Mouse (Mus musculus) limb, embryonic 15.5 days (tissue): ENCODE data around the gene Nmt1. TPM values are rescaled to one million over a fixed set of nuclear protein-coding genes. Genes with fewer than 3 reads are reported as not detected.

Source experiments
- ATAC-seq: fragments of 200-750 bp; cut with Nextera tagmentation; 2 replicates; pipeline ENCODE4 v1.8.0; 2017; ENCODE audit warnings: low read depth, moderate TSS enrichment; ENCODE audit not compliant: insufficient number of reproducible peaks, low FRiP score, low TSS enrichment
- H3K27ac ChIP-seq: fragments of 300-500 bp; sonication (generic); 2 replicates; pipeline ENCODE4 v1.5.1; 2015; ENCODE audit warnings: moderate library complexity, mild to moderate bottlenecking, inconsistent platforms
- H3K27me3 ChIP-seq: fragments of 300-500 bp; sonication (generic); 2 replicates; pipeline ENCODE4 v1.6.1; 2015; ENCODE audit warnings: inconsistent platforms
- H3K36me3 ChIP-seq: fragments of 300-500 bp; sonication (generic); 2 replicates; pipeline ENCODE4 v1.6.1; 2015; ENCODE audit warnings: inconsistent platforms
- H3K4me1 ChIP-seq: fragments of 300-500 bp; sonication (generic); 2 replicates; pipeline ENCODE4 v1.6.1; 2015; ENCODE audit warnings: inconsistent platforms
- H3K4me2 ChIP-seq: fragments of 300-500 bp; sonication (generic); 2 replicates; pipeline ENCODE4 v1.6.1; 2015; ENCODE audit warnings: mild to moderate bottlenecking, inconsistent platforms
- H3K4me3 ChIP-seq: fragments of 300-500 bp; sonication (generic); 2 replicates; pipeline ENCODE4 v1.5.1; 2015; ENCODE audit warnings: mild to moderate bottlenecking, inconsistent platforms
- H3K9ac ChIP-seq: fragments of 300-500 bp; sonication (generic); 2 replicates; pipeline ENCODE4 v1.6.1; 2015; ENCODE audit warnings: inconsistent platforms
- H3K9me3 ChIP-seq: fragments of 300-500 bp; sonication (generic); 2 replicates; pipeline ENCODE4 v1.6.1; 2016; ENCODE audit warnings: inconsistent platforms
- WGBS: fragments of 180-500 bp; shearing (Covaris S2); methylation state at CpG from one replicate; pipeline ENCODE4 v1.1.7; 2015; 5-methylcytosine and 5-hydroxymethylcytosine counted together
- polyA plus RNA-seq: library from polyadenylated mRNA; unstranded; fragments of >200 nt; fragmentation: Nextera tagmentation; extraction: Ambion mirVana; gene quantifications from 2 replicates; pipeline ENCODE4 v1.2.1, GENCODE M21; 2015

The Nmt1 gene
- polyA plus RNA-seq, 1 experiment from 2014 or later = 54.0 TPM

DNA sequence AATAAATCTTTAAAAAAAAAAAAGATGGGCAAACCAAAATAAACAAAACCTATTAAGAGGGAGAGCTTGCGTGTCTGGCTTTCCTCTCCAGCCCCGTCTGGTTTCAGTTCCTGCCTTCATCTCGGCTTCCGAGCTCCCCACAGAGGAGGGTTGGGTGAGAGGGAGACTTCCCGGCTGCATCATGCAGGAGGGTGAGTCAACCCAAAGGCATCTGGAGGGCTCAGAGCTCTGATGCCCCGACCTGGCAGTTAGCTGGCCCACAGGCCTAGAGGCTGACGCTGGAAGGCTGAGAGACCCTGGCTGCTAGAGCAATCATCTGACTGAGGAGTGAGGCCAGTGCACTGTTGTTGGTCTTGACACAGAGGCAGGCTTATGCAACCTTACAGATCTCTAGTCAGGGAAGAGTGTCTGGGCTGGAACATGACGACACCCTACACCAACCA lies 23.3 kb downstream of the Nmt1 start:
- Histone ChIP-seq H3K4me3 (no peak overlapping the region), H3K27ac (no peak overlapping the region), H3K9ac (no peak overlapping the region), H3K9me3 (no peaks in the 10 kb centered on the region), H3K27me3 (no peaks in the 10 kb centered on the region), H3K4me1 (no peaks in the 10 kb centered on the region), H3K4me2 (no peak overlapping the region), H3K36me3 (peaks cover 69% of the 10 kb centered on the region)
- WGBS = 62% methylated on average over 8 of the region's 8 CpGs
- no peak for ATAC-seq

- no peaks in the 10 kb centered on the region for H3K9me3 ChIP-seq
- no peak overlapping the region for H3K9ac ChIP-seq
- no peaks in the 10 kb centered on the region for H3K27me3 ChIP-seq
- 93% methylated on average over 6 of the region's 6 CpGs for WGBS
- peaks cover 70% of the 10 kb centered on the region for H3K36me3 ChIP-seq
- H3K4me1 ChIP-seq = no peaks in the 10 kb centered on the region
- no peak overlapping the region for H3K4me2 ChIP-seq
- ATAC-seq = no peak
- H3K27ac ChIP-seq = no peak overlapping the region
- H3K4me3 ChIP-seq = no peak overlapping the region
Observed at GRCm38 (mm10) chr11:103052078-103052477, 24.1 kb downstream of the Nmt1 start.

DNA sequence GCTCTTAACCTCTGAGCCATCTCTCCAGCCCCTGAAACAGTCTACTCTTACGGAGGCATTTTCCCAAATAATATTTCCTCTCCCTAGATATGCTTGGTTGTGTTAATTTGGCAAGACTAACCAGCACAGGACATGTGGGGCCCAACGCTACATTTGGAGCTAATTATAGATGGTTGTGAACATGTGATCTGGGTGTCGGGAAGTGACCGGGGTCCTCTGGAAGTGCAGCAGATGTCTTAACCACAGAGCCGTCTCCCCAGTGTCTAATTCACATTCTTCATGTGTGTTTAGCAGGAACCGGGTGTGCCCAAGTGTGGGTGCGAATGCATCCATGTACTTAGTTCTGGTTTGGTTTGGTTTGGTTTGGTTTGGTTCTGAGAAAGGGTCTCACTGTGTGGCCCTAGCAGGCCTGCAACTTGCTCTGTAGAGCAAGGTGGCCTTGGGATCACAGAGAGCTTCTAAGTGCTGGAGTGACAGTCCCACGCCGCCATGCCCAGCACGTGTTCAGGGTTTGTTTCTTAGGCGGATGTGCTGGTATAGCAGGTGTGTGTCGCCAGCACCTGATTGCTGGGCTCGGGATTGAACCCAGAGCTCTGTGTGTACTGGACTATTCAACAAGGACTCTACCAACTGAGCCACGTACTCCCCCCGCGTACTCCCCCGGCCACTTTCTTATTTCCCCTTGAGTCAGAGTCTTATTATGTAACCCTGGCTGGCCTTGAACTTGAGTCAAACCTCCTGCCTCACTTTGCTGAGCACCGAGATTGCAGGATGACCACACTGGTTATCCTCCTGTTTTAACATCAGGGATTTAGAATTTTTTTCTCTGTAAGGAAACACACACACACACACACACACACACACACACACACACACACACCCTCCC lies 25.4 kb downstream of the Nmt1 start:
- Histone ChIP-seq H3K9ac (no peak overlapping the region), H3K27ac (no peak overlapping the region), H3K36me3 (peaks cover 77% of the 10 kb centered on the region), H3K4me2 (no peak overlapping the region), H3K9me3 (no peaks in the 10 kb centered on the region), H3K4me3 (no peak overlapping the region), H3K27me3 (no peaks in the 10 kb centered on the region), H3K4me1 (no peaks in the 10 kb centered on the region)
- no peak for ATAC-seq
- 82% methylated on average over 18 of the region's 18 CpGs for WGBS

- no peak for ATAC-seq
- Histone ChIP-seq H3K9ac (no peak overlapping the region), H3K27me3 (no peaks in the 10 kb centered on the region), H3K4me2 (no peak overlapping the region), H3K9me3 (no peaks in the 10 kb centered on the region), H3K4me3 (no peak overlapping the region), H3K27ac (no peak overlapping the region; the same call in 1 of the 2 replicates), H3K4me1 (no peaks in the 10 kb centered on the region), H3K36me3 (peaks cover 86% of the 10 kb centered on the region)
- WGBS = 50% methylated on average over 6 of the region's 6 CpGs
Observed at GRCm38 (mm10) chr11:103054798-103055197, 26.8 kb downstream of the Nmt1 start.

DNA sequence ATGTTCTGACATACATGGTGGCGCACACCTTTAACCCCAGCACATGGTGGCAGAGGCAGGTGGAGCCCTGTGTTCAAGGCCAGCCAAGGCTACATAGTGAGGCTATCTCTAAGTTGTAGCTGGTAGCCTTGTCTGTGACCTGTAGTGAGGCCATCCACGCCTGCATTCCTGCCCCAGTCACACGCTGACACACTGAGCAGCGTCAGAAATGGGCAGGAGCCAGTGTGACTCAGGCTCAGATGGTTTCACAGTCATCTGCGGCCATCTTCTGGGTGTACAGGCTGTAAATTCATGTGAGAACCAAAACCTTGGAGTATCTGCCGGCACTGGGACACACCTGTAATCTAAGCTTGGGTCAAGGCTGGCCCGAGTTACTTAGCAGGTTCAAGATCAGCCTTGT lies 28.6 kb downstream of the Nmt1 start:
- WGBS = 98% methylated on average over 7 of the region's 7 CpGs
- H3K4me1 ChIP-seq = no peaks in the 10 kb centered on the region
- H3K27me3 ChIP-seq = no peaks in the 10 kb centered on the region
- no peak overlapping the region for H3K4me3 ChIP-seq
- no peak overlapping the region for H3K27ac ChIP-seq
- H3K9me3 ChIP-seq = no peaks in the 10 kb centered on the region
- ATAC-seq = no peak
- peaks cover 86% of the 10 kb centered on the region for H3K36me3 ChIP-seq
- H3K9ac ChIP-seq = no peak overlapping the region
- no peak overlapping the region for H3K4me2 ChIP-seq

DNA sequence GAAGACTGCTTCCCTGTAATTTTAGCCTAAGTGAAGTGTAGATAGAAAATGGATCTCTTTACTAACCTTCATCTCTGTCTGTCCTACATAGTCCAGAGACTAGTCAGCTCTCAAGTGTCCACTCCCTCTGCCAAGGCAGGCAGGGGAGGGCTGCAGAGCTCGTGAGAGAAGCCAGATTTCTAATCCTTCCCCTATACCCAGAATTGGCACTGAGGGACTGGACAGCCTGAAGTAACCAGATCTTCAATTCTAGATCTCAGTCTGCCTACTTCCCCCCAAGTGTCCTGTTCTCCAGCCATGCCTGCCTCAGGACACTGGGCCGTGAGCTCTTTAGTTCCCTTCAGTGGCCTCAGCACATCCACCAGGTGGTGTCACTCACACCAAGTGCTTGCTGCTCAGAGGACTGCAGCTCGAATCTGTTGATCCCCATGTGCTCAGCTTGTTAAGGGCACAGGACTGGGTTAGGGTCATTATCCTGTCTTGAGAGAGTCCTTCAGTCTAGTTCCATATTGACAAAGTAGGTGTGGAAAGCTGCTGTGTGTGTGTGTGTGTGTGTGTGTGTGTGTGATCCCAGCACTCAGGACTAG lies 30.6 kb downstream of the Nmt1 start:
- WGBS = 69% methylated on average over 3 of the region's 3 CpGs
- H3K36me3 ChIP-seq = peaks cover 83% of the 10 kb centered on the region
- H3K27ac ChIP-seq = no peak overlapping the region
- H3K27me3 ChIP-seq = no peaks in the 10 kb centered on the region
- no peaks in the 10 kb centered on the region for H3K4me1 ChIP-seq
- no peak overlapping the region for H3K9ac ChIP-seq
- H3K4me2 ChIP-seq = no peak overlapping the region
- no peak for ATAC-seq
- no peak overlapping the region for H3K4me3 ChIP-seq
- no peaks in the 10 kb centered on the region for H3K9me3 ChIP-seq

DNA sequence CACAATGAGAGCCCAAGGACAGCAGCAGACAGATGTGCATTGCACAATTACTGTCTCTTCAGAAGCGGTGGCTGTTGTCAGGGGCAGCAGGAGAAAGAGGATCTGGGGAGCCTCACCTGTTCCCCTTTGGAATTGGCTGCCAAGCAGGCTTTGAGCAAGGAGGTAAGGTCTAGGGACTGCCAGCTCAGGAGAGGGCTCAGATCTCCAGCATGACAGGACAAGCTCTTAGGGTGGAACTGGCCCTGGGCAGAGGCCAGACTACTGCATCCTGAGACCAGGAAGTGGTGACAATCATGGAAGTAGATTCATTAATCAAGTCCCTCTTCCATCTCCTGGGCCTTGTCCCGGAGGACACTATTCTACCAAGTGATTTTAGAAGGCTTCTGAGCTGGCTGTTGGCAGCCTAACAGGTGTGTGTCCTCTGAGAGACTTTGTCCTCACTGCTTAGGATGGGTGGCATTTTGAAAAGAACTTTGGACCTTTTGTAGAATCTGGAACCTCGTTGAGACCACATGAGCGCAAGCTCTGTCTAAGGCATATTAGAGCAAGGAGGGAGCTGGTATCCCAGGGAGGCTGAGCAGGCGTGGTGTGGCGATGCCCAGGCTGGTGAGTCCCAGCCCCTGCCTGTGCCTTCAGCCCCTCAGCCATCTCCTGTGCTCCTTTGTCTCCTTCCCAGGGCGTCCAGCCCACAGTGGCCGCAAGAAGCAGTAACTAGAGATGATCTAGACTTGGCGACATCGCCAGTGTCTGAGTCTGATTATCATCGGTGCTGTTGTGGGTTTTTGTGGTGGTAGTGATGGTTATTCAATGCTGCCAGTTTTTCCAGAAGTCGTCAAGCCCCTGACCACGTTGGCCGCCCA lies 38.4 kb downstream of the Nmt1 start:
- Histone ChIP-seq H3K4me1 (peaks cover 8% of the 10 kb centered on the region; the same call in 1 of the 2 replicates), H3K27me3 (no peaks in the 10 kb centered on the region), H3K9ac (no peak overlapping the region), H3K9me3 (no peaks in the 10 kb centered on the region), H3K4me3 (no peak overlapping the region), H3K4me2 (no peak overlapping the region), H3K36me3 (peaks cover 91% of the 10 kb centered on the region), H3K27ac (no peak overlapping the region)
- 90% methylated on average over 14 of the region's 14 CpGs for WGBS
- ATAC-seq = no peak

DNA sequence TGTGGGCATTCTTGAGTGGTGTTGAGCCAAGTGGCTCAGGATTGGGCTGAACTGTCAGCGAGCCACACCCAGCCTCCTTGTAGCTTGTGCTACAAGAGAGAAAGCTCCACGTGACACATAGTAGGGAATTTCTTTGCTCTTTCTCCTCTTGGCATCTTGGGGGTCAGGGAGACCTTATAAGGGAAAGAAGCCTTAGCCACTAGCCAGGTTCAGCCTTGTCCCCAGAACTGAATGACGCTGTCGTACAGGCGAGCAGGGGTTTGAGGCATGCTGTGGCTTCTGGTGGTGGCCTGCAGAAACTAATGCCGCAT lies 39.0 kb downstream of the Nmt1 start:
- 88% methylated on average over 6 of the region's 6 CpGs for WGBS
- ATAC-seq = no peak
- Histone ChIP-seq H3K4me1 (peaks cover 8% of the 10 kb centered on the region; the same call in 1 of the 2 replicates), H3K9me3 (no peaks in the 10 kb centered on the region), H3K9ac (no peak overlapping the region), H3K27me3 (no peaks in the 10 kb centered on the region), H3K27ac (peak overlapping the region; percentile 57; the same call in 1 of the 2 replicates), H3K4me3 (no peak overlapping the region), H3K4me2 (no peak overlapping the region), H3K36me3 (peaks cover 92% of the 10 kb centered on the region)

DNA sequence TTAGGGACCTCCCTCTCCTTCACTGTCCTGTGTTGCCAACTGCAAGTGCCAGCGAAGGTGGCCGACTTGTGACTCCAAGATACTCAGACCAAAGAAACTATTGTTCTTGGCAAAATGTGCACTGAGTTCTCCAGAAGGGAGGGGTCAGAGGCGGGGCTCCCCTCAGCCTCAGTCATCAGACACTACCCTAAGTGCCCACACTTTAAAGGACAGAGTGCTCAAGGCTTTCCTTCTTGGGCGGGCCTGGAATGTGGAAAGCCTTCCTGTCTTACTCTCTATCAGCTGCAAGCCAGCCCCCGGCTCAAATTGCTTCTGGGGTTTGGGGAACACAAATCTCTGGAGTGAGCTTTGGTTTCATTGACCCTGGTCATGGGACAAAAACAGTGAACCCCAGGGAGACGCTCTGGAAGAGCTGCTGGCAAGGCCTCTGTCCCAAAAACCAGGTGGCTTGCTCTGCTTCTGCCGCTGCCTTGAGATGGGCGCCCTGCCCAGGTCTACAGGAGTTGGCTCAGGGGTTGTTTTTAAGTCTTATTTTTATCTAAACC lies 39.5 kb downstream of the Nmt1 start:
- Histone ChIP-seq H3K4me2 (no peak overlapping the region), H3K27me3 (no peaks in the 10 kb centered on the region), H3K27ac (peak overlapping the region; percentile 57; the same call in 1 of the 2 replicates), H3K4me3 (no peak overlapping the region), H3K4me1 (peaks cover 8% of the 10 kb centered on the region; the same call in 1 of the 2 replicates), H3K9me3 (no peaks in the 10 kb centered on the region), H3K9ac (no peak overlapping the region), H3K36me3 (peaks cover 92% of the 10 kb centered on the region)
- ATAC-seq = no peak; the same call in 1 of the 2 replicates
- WGBS = 59% methylated on average over 8 of the region's 8 CpGs

- H3K4me3 ChIP-seq = no peak overlapping the region
- no peak overlapping the region for H3K9ac ChIP-seq
- H3K27ac ChIP-seq = peak overlapping the region; percentile 57
- H3K9me3 ChIP-seq = no peaks in the 10 kb centered on the region
- no peak for ATAC-seq
- H3K4me1 ChIP-seq = peaks cover 8% of the 10 kb centered on the region; the same call in 1 of the 2 replicates
- H3K27me3 ChIP-seq = no peaks in the 10 kb centered on the region
- 82% methylated on average over 4 of the region's 4 CpGs for WGBS
- no peak overlapping the region for H3K4me2 ChIP-seq
- H3K36me3 ChIP-seq = peaks cover 92% of the 10 kb centered on the region
Observed at GRCm38 (mm10) chr11:103068272-103068671, 40.3 kb downstream of the Nmt1 start.

DNA sequence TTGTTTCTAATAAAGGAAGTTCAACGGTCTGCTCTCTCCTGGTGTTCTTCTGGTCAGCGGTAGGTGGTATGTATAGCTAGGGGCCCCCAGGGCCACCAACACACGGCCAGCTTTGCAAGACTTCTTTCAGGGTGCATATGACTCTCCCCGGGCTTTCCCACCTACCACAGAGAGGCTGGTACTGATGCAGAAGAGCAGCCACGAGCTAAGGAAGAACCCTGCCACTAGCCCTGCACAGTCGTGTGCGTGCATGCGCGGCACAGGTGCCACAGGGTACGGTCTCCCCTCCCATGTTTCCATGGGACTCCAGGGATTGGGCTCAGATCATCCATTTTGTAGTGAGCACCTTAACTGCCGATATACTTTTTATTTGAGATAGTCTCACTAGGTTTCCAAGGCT lies 40.9 kb downstream of the Nmt1 start:
- 92% methylated on average over 11 of the region's 11 CpGs for WGBS
- peaks cover 87% of the 10 kb centered on the region for H3K36me3 ChIP-seq

More for the DNA sequence above, 40.9 kb downstream of the Nmt1 start:
- Histone ChIP-seq H3K4me2 (no peak overlapping the region), H3K4me1 (peaks cover 8% of the 10 kb centered on the region; the same call in 1 of the 2 replicates), H3K9me3 (no peaks in the 10 kb centered on the region), H3K27ac (no peak overlapping the region), H3K27me3 (no peaks in the 10 kb centered on the region), H3K4me3 (no peak overlapping the region), H3K9ac (no peak overlapping the region)
- no peak for ATAC-seq
